Mouse (Mus musculus) CH12.LX (cell line): ENCODE results near the gene Arhgap28. TPM values are rescaled to one million over a fixed set of nuclear protein-coding genes. Genes with fewer than 3 reads are reported as not detected.
A peak's percentile ranks its signal among the peaks of the same experiment; 100 is the strongest.

ENCODE experiments used
- DNase-seq: peaks from one replicate; pipeline ENCODE4 v3.0.0-alpha.2; 2013; ENCODE audit errors: extremely low read depth
- H3K27ac ChIP-seq: 2 replicates; pipeline ENCODE4 v1.5.1; 2012; ENCODE audit warnings: low read depth, mild to moderate bottlenecking, control low read depth, moderate library complexity; ENCODE audit not compliant: insufficient read depth
- H3K27me3 ChIP-seq: replicated peaks from 2 replicates; pipeline ENCODE3; 2012; ENCODE audit warnings: inconsistent platforms
- H3K36me3 ChIP-seq, 2 experiments: replicated peaks in 1 of 2; 2 replicates each; pipeline versions ENCODE3 to v1.6.1; 2012; ENCODE audit warnings: inconsistent platforms in 1 of 2, low read length in 1 of 2, mild to moderate bottlenecking in 1 of 2, mixed read lengths in 1 of 2, moderate library complexity in 1 of 2; ENCODE audit not compliant: control insufficient read depth in 1 of 2, insufficient read depth in 1 of 2
- H3K4me1 ChIP-seq, 2 experiments: 2 replicates each; pipeline ENCODE4 v1.6.1; 2012; ENCODE audit warnings: inconsistent platforms in 1 of 2, moderate library complexity in 1 of 2; ENCODE audit not compliant: insufficient read depth in 2 of 2, control insufficient read depth in 1 of 2
- H3K4me2 ChIP-seq: 2 replicates; pipeline ENCODE4 v1.6.1; 2012; ENCODE audit warnings: low read depth, mild to moderate bottlenecking, control low read depth; ENCODE audit not compliant: poor library complexity, insufficient read depth, severe bottlenecking
- H3K4me3 ChIP-seq, 3 experiments: fragments of 150-350 bp in 1 of 3; sonication (generic) in 1 of 3; replicated peaks in 1 of 3; 2 replicates each; pipeline versions ENCODE3 to v1.5.1; 2011 to 2012; ENCODE audit warnings: low read depth in 2 of 3, low read length in 2 of 3, mild to moderate bottlenecking in 2 of 3, moderate library complexity in 2 of 3, control low read depth in 1 of 3, improper control_type of control experiment in 1 of 3, inconsistent platforms in 1 of 3, mixed read lengths in 1 of 3; ENCODE audit not compliant: poor library complexity in 1 of 3
- H3K79me2 ChIP-seq: replicated peaks from 2 replicates; pipeline ENCODE4 v1.6.1; 2012; ENCODE audit warnings: mild to moderate bottlenecking, moderate library complexity; ENCODE audit not compliant: control insufficient read depth, poor library complexity, insufficient read depth, severe bottlenecking; ENCODE audit errors: extremely low read depth
- H3K9ac ChIP-seq: 2 replicates; pipeline ENCODE4 v1.6.1; 2012; ENCODE audit warnings: low read depth, mild to moderate bottlenecking, control low read depth, moderate library complexity; ENCODE audit not compliant: insufficient read depth
- H3K9me3 ChIP-seq: replicated peaks from 2 replicates; pipeline ENCODE3; 2012; ENCODE audit warnings: low read length, inconsistent platforms, mixed read lengths
- CTCF ChIP-seq, 2 experiments: IDR thresholded peaks in 1 of 2; conservative IDR thresholded peaks in 1 of 2; 2 replicates each; pipeline ENCODE4 v1.5.1; 2011 to 2012; ENCODE audit warnings: low read depth in 2 of 2, low read length in 2 of 2, improper control_type of control experiment in 1 of 2, inconsistent platforms in 1 of 2, mild to moderate bottlenecking in 1 of 2, moderate library complexity in 1 of 2
- E2F4 ChIP-seq: IDR thresholded peaks from 2 replicates; pipeline ENCODE4 v1.6.1; 2011; ENCODE audit warnings: low read depth, low read length, improper control_type of control experiment; ENCODE audit not compliant: insufficient replicate concordance
- GABPA ChIP-seq: IDR thresholded peaks from 2 replicates; pipeline ENCODE4 v1.6.1; 2012; ENCODE audit warnings: low read depth, low read length, improper control_type of control experiment, inconsistent platforms; ENCODE audit not compliant: insufficient replicate concordance
- KAT2A ChIP-seq: IDR thresholded peaks from 2 replicates; pipeline ENCODE4 v1.6.1; 2012; ENCODE audit warnings: low read length, improper control_type of control experiment, inconsistent platforms; ENCODE audit not compliant: insufficient replicate concordance
- MAFK ChIP-seq: IDR thresholded peaks from 2 replicates; pipeline ENCODE4 v1.6.1; 2011; ENCODE audit warnings: low read length, improper control_type of control experiment; ENCODE audit not compliant: insufficient replicate concordance
- MAX ChIP-seq: IDR thresholded peaks from 2 replicates; pipeline ENCODE4 v1.6.1; 2011; ENCODE audit warnings: low read length, improper control_type of control experiment
- MYC ChIP-seq: IDR thresholded peaks from 2 replicates; pipeline ENCODE4 v1.6.1; 2011; ENCODE audit warnings: low read depth, mild to moderate bottlenecking, improper control_type of control experiment, low read length
- POLR2A ChIP-seq: IDR thresholded peaks from 2 replicates; pipeline ENCODE4 v1.6.1; 2011; ENCODE audit warnings: low read depth, mild to moderate bottlenecking, improper control_type of control experiment, low read length
- POLR2AphosphoS2 ChIP-seq: IDR thresholded peaks from 2 replicates; pipeline ENCODE4 v1.6.1; 2011; ENCODE audit warnings: low read depth, low read length, improper control_type of control experiment
- RAD21 ChIP-seq: IDR thresholded peaks from 2 replicates; pipeline ENCODE4 v1.6.1; 2011; ENCODE audit warnings: low read depth, mild to moderate bottlenecking, low read length, improper control_type of control experiment, moderate library complexity
- RCOR1 ChIP-seq: conservative IDR thresholded peaks from 2 replicates; pipeline ENCODE4 v1.6.1; 2012; ENCODE audit warnings: low read depth, mild to moderate bottlenecking, inconsistent platforms, low read length, improper control_type of control experiment
- SIN3A ChIP-seq: IDR thresholded peaks from 2 replicates; pipeline ENCODE4 v1.6.1; 2012; ENCODE audit warnings: low read length, improper control_type of control experiment, inconsistent platforms
- TBP ChIP-seq: conservative IDR thresholded peaks from 2 replicates; pipeline ENCODE4 v1.6.1; 2011; ENCODE audit warnings: low read depth, low read length, improper control_type of control experiment
- TCF12 ChIP-seq: IDR thresholded peaks from 2 replicates; pipeline ENCODE4 v1.6.1; 2014; ENCODE audit warnings: low read depth, mild to moderate bottlenecking, inconsistent platforms, low read length, improper control_type of control experiment
- UBTF ChIP-seq: IDR thresholded peaks from 2 replicates; pipeline ENCODE4 v1.6.1; 2012; ENCODE audit warnings: low read depth, mild to moderate bottlenecking, inconsistent platforms, low read length, improper control_type of control experiment, moderate library complexity
- USF1 ChIP-seq: IDR thresholded peaks from 2 replicates; pipeline ENCODE4 v1.6.1; 2014; ENCODE audit warnings: low read depth, mild to moderate bottlenecking, inconsistent platforms, low read length, improper control_type of control experiment
- dilution Hi-C: fragments of 300-500 bp; cut with MboI; formaldehyde crosslinking; loops from 2 replicates; pipeline ENCODE4 v1.14.3; 2020; ENCODE audit warnings: low sequenced_read_pairs; ENCODE audit not compliant: extremely low pct_unique_long_range_greater_than_20kb, extremely low pct_ligation_motif_present
- in situ Hi-C: fragments of 300-500 bp; cut with MboI; formaldehyde crosslinking; loops from 3 replicates; pipeline ENCODE4 v1.14.3; 2019; ENCODE audit warnings: low sequenced_read_pairs, low pct_ligation_motif_present, low pct_unique_long_range_greater_than_20kb, mixed read lengths
- polyA plus RNA-seq: library from polyadenylated mRNA; unstranded; fragments of >175 nt; gene quantifications from 2 replicates; pipeline ENCODE4 v1.2.1, GENCODE M21; 2012; ENCODE audit warnings: low read depth; ENCODE audit not compliant: insufficient read length
- total RNA-seq, 2 experiments: library from RNA; depleted of rRNA; stranded (reverse); fragments of 300-350 nt in 1 of 2; fragments of >200 nt in 1 of 2; gene quantifications; 2 replicates each; pipeline ENCODE4 v1.2.3; 2012 to 2014

Gene Arhgap28
- total and polyA plus RNA-seq, 3 experiments, result not detected

- Histone ChIP-seq H3K9me3 (peaks cover 72% of the 10 kb centered on the region), H3K36me3 (no peaks in the 10 kb centered on the region), H3K4me1 (no peaks in the 10 kb centered on the region), H3K4me2 (no peak overlapping the region), H3K27ac (no peak overlapping the region), H3K4me3 (no peak overlapping the region), H3K27me3 (no peaks in the 10 kb centered on the region)
- dilution Hi-C loops, result no loop called here
- in situ Hi-C loops, result no loop called here
- DNase-seq, result no peak
- TF ChIP-seq TBP, result no peak
- no peak for TF ChIP-seq CTCF (conservative IDR thresholded peaks at IDR 0.05 in 1 of 2, IDR thresholded peaks at IDR 0.05 in 1 of 2; ENCODE audit: low read depth in 2 of 2, low read length in 2 of 2)
- no peak for TF ChIP-seq TCF12
- TF ChIP-seq POLR2A, result no peak
- no peak for TF ChIP-seq MAX
- no peak for TF ChIP-seq GABPA
- TF ChIP-seq MYC, result no peak
- no peak for TF ChIP-seq MAFK
- no peak for TF ChIP-seq KAT2A
- no peak for TF ChIP-seq UBTF
- no peak for TF ChIP-seq E2F4
- no peak for TF ChIP-seq USF1
- TF ChIP-seq RCOR1, result no peak
- no peak for TF ChIP-seq POLR2AphosphoS2
- TF ChIP-seq SIN3A, result no peak
- TF ChIP-seq, all 38 proteins: peak for 0
- no peaks in the 10 kb centered on the region for H3K79me2 ChIP-seq
- H3K9ac ChIP-seq, result no peak overlapping the region
Observed at GRCm38 (mm10) chr17:67838948-67839347, 165.0 kb downstream of the Arhgap28 start.

DNA sequence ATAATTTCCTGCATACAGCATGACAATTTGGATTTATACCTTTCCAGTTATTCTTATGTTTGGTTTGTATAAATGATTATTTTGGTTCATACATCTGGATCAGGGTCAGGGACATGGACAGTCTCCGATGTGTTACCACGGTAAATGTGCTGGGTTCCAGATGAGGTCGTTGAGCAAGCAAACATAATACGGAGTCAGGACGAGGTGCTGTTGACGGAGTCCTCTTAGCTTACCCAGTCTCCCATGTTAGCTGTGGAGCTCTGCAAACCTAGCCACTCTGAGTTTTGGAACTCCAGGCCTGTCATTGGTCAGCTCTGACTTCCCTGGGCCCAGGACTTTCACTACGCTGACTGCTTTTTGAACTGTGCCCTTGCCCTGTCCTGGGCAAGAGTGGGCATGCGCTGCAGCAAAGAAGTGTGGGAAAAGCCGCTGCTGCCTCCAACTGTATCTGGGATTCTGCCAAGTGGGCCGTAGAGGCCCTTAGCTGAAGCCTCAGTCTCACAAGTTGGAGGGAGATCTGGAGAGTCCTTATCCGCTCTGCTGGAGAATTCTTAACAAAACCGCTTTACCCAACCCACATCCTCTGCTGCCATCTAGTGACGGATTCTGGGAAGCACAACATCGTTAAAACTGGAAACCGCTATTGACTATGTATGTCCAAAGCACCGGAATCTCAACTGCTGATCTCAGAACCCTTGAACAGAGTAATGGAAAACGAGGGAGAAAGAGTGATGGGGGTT is 166.4 kb downstream of the Arhgap28 start:
- dilution Hi-C loops (no loop called here), in situ Hi-C loops (no loop called here)
- Histone ChIP-seq H3K4me3 (no peak overlapping the region), H3K4me2 (no peak overlapping the region), H3K36me3 (no peaks in the 10 kb centered on the region), H3K9me3 (peaks cover 59% of the 10 kb centered on the region), H3K4me1 (no peaks in the 10 kb centered on the region), H3K27me3 (no peaks in the 10 kb centered on the region), H3K27ac (no peak overlapping the region), H3K79me2 (no peaks in the 10 kb centered on the region), H3K9ac (no peak overlapping the region)
- TF ChIP-seq MAFK (no peak), RAD21 (peak; percentile 1)
- no peak for DNase-seq
